In genomic region chr11:59350326-59350725, GRCm38 (mm10) we compare ENCODE assay signal across 26 mouse cellular contexts. TPM values are rescaled to one million over a fixed set of nuclear protein-coding genes. Genes with fewer than 3 reads are reported as not detected.
DNase-seq lines count a peak whose midpoint lies in the region; ATAC-seq lines count a peak whose summit lies in the region.
"Had no signal": no experiment of that assay in that cellular context is flagged by ENCODE, and none has a peak within 500 bp of the region (broad histone marks: within the 10 kb centered on the region; RNA-seq: fewer than 3 reads in every experiment).

No protein-coding gene starts in this region.

- H3K27me3 ChIP-seq in heart, embryonic 13.5 days (replicated peaks) = no peaks in the 10 kb centered on the region
- no peaks in the 10 kb centered on the region for H3K27me3 ChIP-seq in embryonic facial prominence, embryonic 11.5 days (ENCODE audit: control insufficient read depth, insufficient read depth, low read length)
- H3K27me3 ChIP-seq in limb, embryonic 13.5 days = no peaks in the 10 kb centered on the region; the same call in 1 of the 2 replicates
- H3K27me3 ChIP-seq: forebrain, embryonic 15.5 days; heart, embryonic 12.5 days; lung, embryonic 15.5 days had no signal

- no peak overlapping the region for H3K4me2 ChIP-seq in heart, embryonic 13.5 days
- no peak overlapping the region for H3K4me2 ChIP-seq in embryonic facial prominence, embryonic 11.5 days (ENCODE audit: low read depth, low read length)
- H3K4me2 ChIP-seq in limb, embryonic 13.5 days (replicated peaks) = peak overlapping the region; percentile 9; the same call in 1 of the 2 replicates
- H3K4me2 ChIP-seq: forebrain, embryonic 15.5 days; heart, embryonic 12.5 days; kidney, embryonic 15.5 days; liver, embryonic 11.5 days; lung, embryonic 15.5 days had no signal

- 0 out of 2 replicates have a peak overlapping the region, but pooled peaks have one; percentile 40 for H3K27ac ChIP-seq in heart, embryonic 13.5 days (replicated peaks)
- no peak overlapping the region for H3K27ac ChIP-seq in embryonic facial prominence, embryonic 11.5 days (replicated peaks; ENCODE audit: low read depth, low read length)
- H3K27ac ChIP-seq in limb, embryonic 13.5 days = peak overlapping the region; percentile 63
- H3K27ac ChIP-seq: forebrain, embryonic 15.5 days; kidney, embryonic 15.5 days; lung, embryonic 15.5 days had no signal

- intact Hi-C loops in heart, postnatal 36 days (cut with DNase I) = no loop called here

- 0 out of 2 replicates have a peak overlapping the region, but pooled peaks have one; percentile 11 for H3K9ac ChIP-seq in heart, embryonic 13.5 days
- no peak overlapping the region for H3K9ac ChIP-seq in embryonic facial prominence, embryonic 11.5 days (replicated peaks; ENCODE audit: low read length)
- 0 out of 2 replicates have a peak overlapping the region, but pooled peaks have one; percentile 35 for H3K9ac ChIP-seq in limb, embryonic 13.5 days
- H3K9ac ChIP-seq: forebrain, embryonic 15.5 days; heart, embryonic 12.5 days; kidney, embryonic 15.5 days; lung, embryonic 15.5 days had no signal

- peaks cover 24% of the 10 kb centered on the region for H3K4me1 ChIP-seq in heart, embryonic 13.5 days
- no peaks in the 10 kb centered on the region for H3K4me1 ChIP-seq in embryonic facial prominence, embryonic 11.5 days (ENCODE audit: control insufficient read depth, insufficient read depth, low read length)
- peaks cover 36% of the 10 kb centered on the region for H3K4me1 ChIP-seq in limb, embryonic 13.5 days
- H3K4me1 ChIP-seq: forebrain, embryonic 15.5 days had no signal

- no peak overlapping the region for H3K4me3 ChIP-seq in heart, embryonic 13.5 days
- H3K4me3 ChIP-seq in embryonic facial prominence, embryonic 11.5 days (ENCODE audit: low read depth, low read length) = no peak overlapping the region
- no peak overlapping the region for H3K4me3 ChIP-seq in limb, embryonic 13.5 days
- H3K4me3 ChIP-seq: forebrain, embryonic 15.5 days; heart, embryonic 12.5 days; kidney, embryonic 15.5 days; lung, embryonic 15.5 days; myocyte had no signal

- no peaks in the 10 kb centered on the region for H3K36me3 ChIP-seq in heart, embryonic 13.5 days
- H3K36me3 ChIP-seq in embryonic facial prominence, embryonic 11.5 days (replicated peaks; ENCODE audit: control insufficient read depth, insufficient read depth, low read depth, low read length) = no peaks in the 10 kb centered on the region
- H3K36me3 ChIP-seq in limb, embryonic 13.5 days = no peaks in the 10 kb centered on the region
- H3K36me3 ChIP-seq: forebrain, embryonic 15.5 days; heart, embryonic 12.5 days; kidney, embryonic 15.5 days; lung, embryonic 15.5 days had no signal

- WGBS in heart, embryonic 13.5 days = 58% methylated on average over 2 of the region's 2 CpGs
- WGBS in embryonic facial prominence, embryonic 11.5 days = 73% methylated on average over 2 of the region's 2 CpGs
- 74% methylated on average over 2 of the region's 2 CpGs for WGBS in limb, embryonic 13.5 days

- no peak for DNase-seq in heart, postnatal 36 days
- peak; percentile 51 for DNase-seq in Muller cell, postnatal 12 days (ENCODE audit: inconsistent ontology term)
- peak; percentile 56 for DNase-seq in embryonic facial prominence, embryonic 11.5 days (ENCODE audit: low spot score)
- DNase-seq in cerebellum, postnatal 10 days = no peak
- DNase-seq: adrenal gland, postnatal 25 days; B cell, adult 2 months; cerebellum, adult 8-10 months; gastrocnemius, postnatal 36 days; thymus, postnatal 14 days had no signal

- no peak for ATAC-seq in heart, embryonic 13.5 days (ENCODE audit: extremely low read depth, insufficient number of reproducible peaks, low FRiP score, low TSS enrichment)
- ATAC-seq in embryonic facial prominence, embryonic 11.5 days (replicated peaks; ENCODE audit: insufficient number of reproducible peaks, low FRiP score, low TSS enrichment, low read depth) = no peak
- ATAC-seq in limb, embryonic 13.5 days (ENCODE audit: low FRiP score, low read depth) = peak; percentile 62; the same call in 1 of the 2 replicates
- ATAC-seq in erythroid progenitor cell, adult 5-6 weeks (replicated peaks; ENCODE audit: low FRiP score, poor library complexity, severe bottlenecking) = no peak
- no peak for ATAC-seq in CD4-positive, CD25-positive, alpha-beta regulatory T cell, adult 4 months
- ATAC-seq: forebrain, embryonic 15.5 days; inflammation-experienced regulatory T-cells, adult 6 months had no signal

- H3K9me3 ChIP-seq in heart, embryonic 13.5 days = no peaks in the 10 kb centered on the region
- no peaks in the 10 kb centered on the region for H3K9me3 ChIP-seq in embryonic facial prominence, embryonic 11.5 days (replicated peaks; ENCODE audit: control insufficient read depth, low read length)
- no peaks in the 10 kb centered on the region for H3K9me3 ChIP-seq in limb, embryonic 13.5 days
- H3K9me3 ChIP-seq: forebrain, embryonic 15.5 days; heart, embryonic 12.5 days; kidney, embryonic 15.5 days; lung, embryonic 15.5 days had no signal

RNA-seq across cellular contexts. Expression of gene Prss38, which starts 25.1 kb away (rescaled TPM):
- polyA plus RNA-seq in heart, embryonic 13.5 days (2015; fragmentation: Nextera tagmentation; extraction: Ambion mirVana) = not detected in 2 replicates
- total RNA-seq in heart, postnatal 36 days (2021) = not detected
- 0.17 TPM in 1 of 2 replicates, not detected in the other for polyA plus RNA-seq in embryonic facial prominence, embryonic 11.5 days (2014; fragmentation: Nextera tagmentation; extraction: Ambion mirVana)
- 0.11 TPM in 1 of 2 replicates, not detected in the other for polyA plus RNA-seq in limb, embryonic 13.5 days (2015; fragmentation: Nextera tagmentation; extraction: Ambion mirVana)
- total RNA-seq in erythroid progenitor cell, adult 5-6 weeks (2015; ENCODE audit: low replicate concordance) = not detected in 2 replicates
- not detected in 2 replicates for total RNA-seq in erythroid progenitor cell, adult 5-6 weeks (2017; ENCODE audit: low replicate concordance)
- not detected for polyA plus RNA-seq in CD4-positive, CD25-positive, alpha-beta regulatory T cell, adult 4 months (2017; shearing (Covaris generic))
- total RNA-seq: adrenal gland, postnatal 25 days; gastrocnemius, postnatal 36 days; hematopoietic stem cell, adult 5-6 weeks; layer of hippocampus, adult 18-20 months; left cerebral cortex, adult 8-10 months; megakaryocyte-erythroid progenitor cell, adult 5-6 weeks had no signal
- polyA plus RNA-seq: forebrain, embryonic 15.5 days; heart, embryonic 12.5 days; kidney, embryonic 15.5 days; liver, embryonic 11.5 days; lung, embryonic 15.5 days; myocyte; spleen, adult 2 months; stomach, embryonic 16.5 days had no signal

RNA-seq across cellular contexts. Expression of gene Wnt9a, which starts 43.6 kb away (rescaled TPM):
- 2.8 and 2.9 TPM in 2 replicates for polyA plus RNA-seq in heart, embryonic 13.5 days (2015; fragmentation: Nextera tagmentation; extraction: Ambion mirVana)
- total RNA-seq in heart, postnatal 36 days (2021) = 1 to 10 TPM; 6.0 to 6.2 TPM
- 1.6 and 1.8 TPM in 2 replicates for polyA plus RNA-seq in embryonic facial prominence, embryonic 11.5 days (2014; fragmentation: Nextera tagmentation; extraction: Ambion mirVana)
- 8.1 and 8.9 TPM in 2 replicates for polyA plus RNA-seq in limb, embryonic 13.5 days (2015; fragmentation: Nextera tagmentation; extraction: Ambion mirVana)
- not detected in 2 replicates for total RNA-seq in erythroid progenitor cell, adult 5-6 weeks (2015; ENCODE audit: low replicate concordance)
- not detected in 2 replicates for total RNA-seq in erythroid progenitor cell, adult 5-6 weeks (2017; ENCODE audit: low replicate concordance)
- polyA plus RNA-seq in CD4-positive, CD25-positive, alpha-beta regulatory T cell, adult 4 months (2017; shearing (Covaris generic)) = not detected
- total RNA-seq: megakaryocyte-erythroid progenitor cell, adult 5-6 weeks had no signal
- polyA plus RNA-seq: inflammation-experienced regulatory T-cells, adult 6 months had no signal

RNA-seq across cellular contexts. Expression of gene Wnt3a, which starts 59.8 kb away (rescaled TPM):
- not detected in 2 replicates for polyA plus RNA-seq in heart, embryonic 13.5 days (2015; fragmentation: Nextera tagmentation; extraction: Ambion mirVana)
- total RNA-seq in heart, postnatal 36 days (2021) = not detected
- 0.39 and 0.77 TPM in 2 replicates for polyA plus RNA-seq in embryonic facial prominence, embryonic 11.5 days (2014; fragmentation: Nextera tagmentation; extraction: Ambion mirVana)
- 2.6 and 3.1 TPM in 2 replicates for polyA plus RNA-seq in limb, embryonic 13.5 days (2015; fragmentation: Nextera tagmentation; extraction: Ambion mirVana)
- not detected in 2 replicates for total RNA-seq in erythroid progenitor cell, adult 5-6 weeks (2015; ENCODE audit: low replicate concordance)
- not detected in 2 replicates for total RNA-seq in erythroid progenitor cell, adult 5-6 weeks (2017; ENCODE audit: low replicate concordance)
- not detected for polyA plus RNA-seq in CD4-positive, CD25-positive, alpha-beta regulatory T cell, adult 4 months (2017; shearing (Covaris generic))
- total RNA-seq: adrenal gland, postnatal 25 days; gastrocnemius, postnatal 36 days; hematopoietic stem cell, adult 5-6 weeks; left cerebral cortex, adult 8-10 months; megakaryocyte-erythroid progenitor cell, adult 5-6 weeks had no signal
- polyA plus RNA-seq: kidney, embryonic 15.5 days; liver, embryonic 11.5 days; myocyte; spleen, adult 2 months had no signal

Comparison
In these comparisons a context has a peak if more than half of its experiments do, and no peak if none do; other contexts are left out.
1. DNase-seq: peak in Muller cell, postnatal 12 days (single experiment) and embryonic facial prominence, embryonic 11.5 days (single experiment); none in heart, postnatal 36 days (0 of 2) and cerebellum, postnatal 10 days (0 of 2).